Mouse (Mus musculus): ENCODE data around the gene Mesp1. TPM values are rescaled to one million over a fixed set of nuclear protein-coding genes. Genes with fewer than 3 reads are reported as not detected.

Mesp1 gene
- total RNA-seq, 4 experiments from 2014 or later = not detected

DNA sequence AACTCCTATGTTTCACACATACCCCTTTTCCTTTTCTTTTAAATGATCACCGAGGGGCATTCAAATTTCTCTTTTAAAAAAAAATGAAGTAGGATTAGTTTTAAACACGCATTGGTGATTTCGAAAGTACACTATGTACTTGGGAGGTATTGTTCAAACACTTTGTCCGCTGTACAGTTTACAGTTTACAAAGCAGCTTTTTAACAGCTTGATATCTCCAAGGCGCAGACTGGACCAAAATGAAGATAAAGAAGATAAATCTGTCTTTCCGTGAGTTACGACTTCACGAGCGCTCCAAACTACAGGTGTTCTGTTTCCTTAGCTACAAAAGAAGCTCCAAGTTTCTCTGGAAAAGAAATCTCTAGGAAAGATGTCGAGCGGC lies 51.3 kb downstream of the Mesp1 start:
- DNase-seq (ENCODE audit: low spot score in 2 of 2) = no peak

Other genes starting within 250 kb of the Mesp1 start
- gene Rhcg, start 176.1 kb downstream of the Mesp1 start, total RNA-seq (2022) = under 1 TPM in 1 of 4 experiments, not detected in 3; 0.15 TPM
- gene Ticrr, start 133.6 kb downstream of the Mesp1 start, total RNA-seq (2022) = not detected
- gene Kif7, start 78.1 kb downstream of the Mesp1 start, total RNA-seq (2022) = under 1 TPM; 0.27 to 0.52 (median 0.38) TPM
- 10 to 100 TPM in 2 of 4 experiments, 1 to 10 TPM in 2; 1.7 to 34.7 (median 15.1) TPM for gene Plin1, start 60.9 kb downstream of the Mesp1 start, total RNA-seq (2022)
- gene Pex11a, start 50.7 kb downstream of the Mesp1 start, total RNA-seq (2022) = 10 to 100 TPM; 12.3 to 17.2 (median 12.7) TPM
- gene Wdr93, start 50.6 kb downstream of the Mesp1 start, total RNA-seq (2022) = under 1 TPM in 2 of 4 experiments, not detected in 2; 0.11 to 0.13 TPM
- gene Mesp2, start 16.9 kb upstream of the Mesp1 start, total RNA-seq (2022) = not detected
- gene Anpep, start 67.3 kb upstream of the Mesp1 start, total RNA-seq (2022) = 1 to 10 TPM; 2.8 to 5.8 (median 3.5) TPM
- 10 to 100 TPM; 18.5 to 21.0 (median 20.0) TPM for gene Ap3s2, start 126.9 kb upstream of the Mesp1 start, total RNA-seq (2022)
- gene Arpin, start 141.6 kb upstream of the Mesp1 start, total RNA-seq (2022) = 1 to 10 TPM; 2.0 to 3.4 (median 2.7) TPM
- 10 to 100 TPM; 18.5 to 37.8 (median 27.3) TPM for gene Zfp710, start 231.0 kb upstream of the Mesp1 start, total RNA-seq (2022)

Data from gastrocnemius, adult 8-10 months (tissue).